Mouse (Mus musculus) kidney, adult 9 months (tissue): Measurements from ENCODE around the gene Kirrel2.
A peak's percentile ranks its signal among the peaks of the same experiment; 100 is the strongest.
"Not testable (repeated sequence)": the region's sequence is repeated elsewhere in the genome, so short reads cannot be mapped to it uniquely, and the experiment has no call there.

ENCODE experiments used
- DNase-seq: peaks from one replicate; pipeline ENCODE4 v3.0.0; 2022

The Kirrel2 gene

GRCm38 (mm10) chr7:30457629-30458330, at the start of gene Kirrel2, which contains the start of gene Nphs1:
Gene Kirrel2, minus strand, starts transcription at chr7:30457690.
Gene Nphs1, plus strand, starts transcription at chr7:30458315.
- no peak for DNase-seq

GRCm38 (mm10) chr7:30501159-30501558, 43.7 kb upstream of the Kirrel2 start:
- DNase-seq, result not testable (repeated sequence)

DNA sequence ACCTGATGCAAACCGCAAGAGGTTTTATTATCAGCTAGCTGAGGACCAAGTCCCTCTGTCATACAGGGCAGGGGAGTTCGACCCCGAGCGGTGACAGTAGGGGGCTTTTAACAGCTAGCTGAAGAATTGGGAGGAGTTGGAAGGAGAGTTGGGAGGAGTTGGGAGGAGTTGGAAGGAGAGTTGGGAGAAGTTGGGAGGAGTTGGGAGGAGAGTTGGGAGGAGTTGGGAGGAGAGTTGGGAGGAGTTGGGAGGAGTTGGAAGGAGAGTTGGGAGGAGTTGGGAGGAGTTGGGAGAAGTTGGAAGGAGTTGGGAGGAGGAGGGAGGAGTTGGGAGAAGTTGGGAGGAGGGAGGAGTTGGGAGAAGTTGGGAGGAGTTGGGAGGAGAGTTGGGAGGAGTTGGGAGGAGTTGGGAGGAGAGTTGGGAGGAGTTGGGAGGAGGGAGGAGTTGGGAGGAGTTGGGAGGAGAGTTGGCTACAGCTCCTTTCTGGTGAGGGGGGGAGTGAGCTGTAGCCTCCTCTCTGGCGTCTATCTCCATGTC, 38.1 kb upstream of the Kirrel2 start:
- peak; percentile 54 for DNase-seq

DNA sequence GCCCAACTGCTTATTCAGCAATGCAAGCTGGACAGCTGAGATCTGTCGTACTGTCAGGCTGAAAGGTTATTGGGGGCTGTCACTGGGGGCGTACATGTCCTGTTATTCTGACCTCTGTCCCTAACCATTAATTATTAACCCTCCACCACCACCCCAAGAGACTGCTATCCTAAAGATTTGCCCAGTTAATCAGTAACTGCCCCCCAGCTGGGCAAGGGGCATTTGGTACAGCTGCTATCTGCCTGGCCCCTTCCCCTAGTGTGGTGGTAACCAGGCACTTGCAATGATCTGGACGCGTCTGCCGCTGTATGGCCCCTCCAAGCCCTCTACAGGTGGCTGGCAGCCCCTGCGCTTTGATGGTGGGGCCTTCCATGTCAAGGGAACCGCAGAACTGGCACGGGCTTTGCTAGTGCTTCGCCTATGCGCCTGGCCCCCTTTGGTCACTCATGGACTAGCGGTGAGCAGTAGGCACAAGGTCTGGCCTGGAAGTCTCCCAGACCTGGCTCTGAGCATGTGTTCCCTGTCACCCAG, 36.0 kb upstream of the Kirrel2 start, which contains the start of gene Prodh2:
Gene Prodh2 (plus strand): TSS at position 222 of the 531 bp plus-strand sequence.
- peak; percentile 87 for DNase-seq

GRCm38 (mm10) chr7:30492765-30493164, 35.3 kb upstream of the Kirrel2 start:
- peak; percentile 87 for DNase-seq

DNA sequence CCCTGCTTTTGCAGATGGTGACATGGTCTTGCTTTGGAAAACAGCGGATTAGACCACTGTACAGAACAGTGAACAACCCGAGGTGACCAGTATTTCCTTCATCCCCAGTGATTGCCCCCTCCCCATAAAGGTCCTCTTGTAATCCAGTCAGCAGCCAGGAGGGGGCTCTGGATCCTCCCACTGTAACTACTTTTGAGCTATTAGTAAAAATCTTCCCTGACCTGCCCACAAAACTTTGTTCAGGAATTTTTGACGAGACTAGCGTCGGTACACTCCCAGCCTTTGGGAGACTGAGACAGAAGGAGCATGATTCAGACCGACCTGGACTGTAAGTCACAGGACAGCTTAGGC, 33.4 kb upstream of the Kirrel2 start:
- DNase-seq, result no peak

DNA sequence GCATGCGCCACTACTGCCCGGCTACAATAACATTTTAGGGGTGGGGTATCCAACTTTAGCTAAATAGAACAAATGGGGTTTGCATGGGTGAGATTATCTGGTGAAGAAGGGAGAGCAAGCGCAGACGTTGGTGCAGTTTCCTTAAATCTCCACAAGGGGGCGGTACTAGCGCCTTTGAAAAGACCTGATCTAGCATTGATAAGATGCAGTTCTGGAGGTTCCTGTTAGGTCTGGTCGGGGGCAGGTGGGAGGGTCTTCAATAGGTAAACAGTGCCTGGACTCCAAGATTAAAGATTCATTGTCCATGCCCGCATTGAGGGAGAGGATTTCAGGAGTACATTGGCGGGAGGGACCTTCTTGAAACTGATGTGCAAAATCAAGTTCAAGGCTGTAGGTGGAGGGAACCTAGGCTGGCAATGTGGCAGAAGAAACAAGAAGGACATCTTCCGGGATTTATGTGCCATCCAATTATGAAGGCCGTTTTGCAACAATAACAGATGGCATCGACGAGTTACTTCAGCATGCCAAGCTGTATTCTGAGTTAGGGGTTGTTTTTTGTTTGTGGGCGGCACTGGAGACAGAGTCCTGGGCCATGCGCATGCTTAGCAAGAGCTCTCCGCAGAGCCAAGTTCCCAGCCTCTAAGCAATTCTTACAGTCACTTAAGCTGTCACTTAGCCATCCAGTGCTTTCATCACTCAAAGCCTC, 32.9 kb upstream of the Kirrel2 start:
- peak; percentile 46 for DNase-seq

- DNase-seq, result no peak
Measured at GRCm38 (mm10) chr7:30484250-30484649, 26.8 kb upstream of the Kirrel2 start.

DNA sequence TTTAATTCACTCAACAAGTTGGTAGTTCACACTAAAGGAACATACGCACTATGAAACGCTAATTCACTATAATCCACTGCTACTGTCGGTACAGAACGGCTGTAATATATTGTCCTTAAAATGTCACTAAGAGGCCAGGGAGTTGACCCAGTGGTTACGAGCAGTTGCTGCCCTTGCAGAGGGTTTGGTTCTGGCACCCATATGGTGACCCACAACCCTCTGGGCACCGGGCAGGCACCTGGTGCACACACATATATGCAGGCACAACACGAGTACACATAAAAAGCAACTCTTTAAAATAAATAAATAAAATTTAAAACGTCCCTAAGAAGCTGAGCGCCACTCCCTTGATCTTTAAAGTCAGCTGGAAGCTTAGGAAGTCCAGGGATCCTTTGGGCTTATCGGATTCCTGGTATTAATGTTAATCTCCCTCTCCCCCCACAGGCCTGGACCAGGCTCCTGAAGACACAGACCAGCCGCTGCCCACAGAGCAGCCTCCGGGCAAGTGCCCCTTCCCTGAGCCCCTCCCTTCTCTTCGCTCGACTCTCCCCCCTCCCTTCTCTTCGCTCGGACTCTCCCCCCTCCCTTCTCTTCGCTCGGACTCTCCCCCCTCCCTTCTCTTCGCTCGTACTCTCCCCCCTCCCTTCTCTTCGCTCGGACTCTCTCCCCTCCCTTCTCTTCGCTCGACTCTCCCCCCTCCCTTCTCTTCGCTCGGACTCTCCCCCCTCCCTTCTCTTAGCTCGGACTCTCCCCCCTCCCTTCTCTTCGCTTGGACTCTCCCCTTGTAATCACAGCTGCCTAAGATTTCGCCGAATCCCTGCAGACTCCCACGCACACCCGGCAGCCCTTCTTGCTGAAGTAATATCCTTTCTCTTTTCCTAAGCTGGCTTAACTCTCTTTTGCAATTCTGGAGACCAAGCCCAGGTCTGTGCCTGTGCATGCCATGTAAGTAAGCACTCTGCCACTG, 20.2 kb upstream of the Kirrel2 start:
- no peak for DNase-seq

DNA sequence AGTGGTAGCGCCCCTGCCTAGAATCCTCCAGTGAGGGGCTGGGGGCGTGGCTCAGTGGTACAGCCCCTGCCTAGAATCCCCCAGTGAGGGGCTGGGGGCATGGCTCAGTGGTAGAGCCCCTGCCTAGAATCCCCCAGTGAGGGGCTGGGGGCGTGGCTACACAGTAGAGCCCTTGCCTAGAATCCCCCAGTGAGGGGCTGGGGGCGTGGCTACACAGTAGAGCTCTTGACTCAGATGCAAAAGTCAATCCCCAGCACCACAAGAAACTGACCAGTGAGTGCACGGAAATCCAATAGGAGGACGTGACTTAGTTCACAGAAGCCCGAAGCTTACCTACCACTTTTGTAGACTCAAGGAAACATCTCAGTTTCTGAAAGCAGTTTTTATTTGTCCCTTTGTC, 18.6 kb upstream of the Kirrel2 start:
- not testable (repeated sequence) for DNase-seq

GRCm38 (mm10) chr7:30474999-30475398, 17.5 kb upstream of the Kirrel2 start:
- no peak for DNase-seq

DNA sequence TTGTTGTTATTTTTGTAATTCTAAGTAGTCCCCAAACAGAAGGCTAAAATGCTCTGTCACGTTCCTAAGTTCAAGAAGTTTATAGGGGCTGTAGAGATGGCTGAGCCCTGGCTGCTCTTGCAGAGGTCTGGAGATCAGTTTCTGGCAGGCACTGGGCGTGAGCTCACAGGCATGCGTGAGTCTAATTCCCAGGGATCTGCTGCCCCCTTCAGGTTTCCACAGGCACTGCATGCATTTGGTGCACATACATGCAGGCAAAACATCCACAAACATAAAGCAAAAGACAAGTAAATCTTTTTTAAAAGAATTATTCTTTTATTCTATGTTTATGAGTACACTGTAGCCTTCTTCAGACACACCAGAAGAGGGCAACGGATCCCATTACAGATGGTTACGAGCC, 14.9 kb upstream of the Kirrel2 start:
- peak; percentile 42 for DNase-seq

GRCm38 (mm10) chr7:30464816-30465300, 7.4 kb upstream of the Kirrel2 start:
- no peak for DNase-seq

- DNase-seq, result no peak
Measured at GRCm38 (mm10) chr7:30463996-30464395, 6.5 kb upstream of the Kirrel2 start.

- DNase-seq, result no peak
Measured at GRCm38 (mm10) chr7:30463568-30463967, 6.1 kb upstream of the Kirrel2 start.

DNA sequence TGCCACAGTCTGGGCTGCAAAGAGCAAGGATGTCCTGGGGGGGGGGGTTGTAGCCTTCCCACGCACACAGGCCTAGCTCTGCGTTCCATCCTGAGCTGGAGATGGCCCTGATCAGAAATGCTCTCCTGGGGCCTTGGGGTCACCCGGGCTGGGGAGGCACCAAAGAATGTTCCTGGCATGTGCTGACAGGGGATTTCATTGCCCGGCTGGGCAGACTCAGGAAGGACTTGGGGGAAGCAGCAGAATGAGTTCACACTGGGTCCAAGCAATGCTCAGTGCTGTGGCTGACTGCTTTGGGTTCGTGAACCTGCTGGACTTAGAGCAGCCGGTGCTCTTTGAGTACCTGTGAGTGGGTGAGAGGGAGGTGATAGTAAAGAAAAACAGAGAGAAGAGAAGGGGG, 2.0 kb upstream of the Kirrel2 start:
- DNase-seq, result no peak

DNA sequence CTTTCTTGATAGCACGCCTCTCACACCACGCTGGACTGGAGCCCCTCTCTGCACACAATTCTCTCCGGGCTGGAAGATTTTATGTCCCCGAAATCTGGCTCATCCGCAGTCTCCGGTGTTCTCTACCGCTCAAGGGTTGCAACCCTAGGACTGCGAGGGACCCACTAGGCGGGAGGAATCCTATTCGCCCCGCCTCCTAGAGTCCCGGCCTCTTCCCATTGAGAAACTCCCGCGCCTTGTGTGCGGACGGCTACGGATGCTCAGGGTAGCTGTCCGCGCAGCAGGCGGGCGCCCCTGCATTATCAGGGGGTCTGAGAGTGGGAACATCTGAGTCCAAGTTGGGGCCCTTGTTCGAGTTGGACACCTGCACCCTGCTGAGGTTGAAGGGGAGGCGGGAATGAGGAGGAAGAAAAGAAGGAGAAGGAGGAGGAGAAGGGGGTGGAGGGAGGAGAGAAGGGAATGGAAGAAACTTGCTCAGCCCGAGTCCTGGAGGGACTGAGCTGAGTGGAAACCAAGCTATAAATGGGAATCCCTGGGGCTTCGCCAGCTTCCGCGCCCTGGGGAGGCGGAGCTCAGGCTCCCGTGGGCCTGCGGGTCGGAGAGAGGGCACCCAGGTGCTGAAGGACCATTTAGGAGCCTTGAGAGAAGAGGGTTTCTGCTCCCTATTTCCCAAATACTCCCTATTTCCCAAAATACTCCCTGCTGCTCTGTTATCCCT, 420 bp downstream of the Kirrel2 start:
- DNase-seq, result no peak

DNA sequence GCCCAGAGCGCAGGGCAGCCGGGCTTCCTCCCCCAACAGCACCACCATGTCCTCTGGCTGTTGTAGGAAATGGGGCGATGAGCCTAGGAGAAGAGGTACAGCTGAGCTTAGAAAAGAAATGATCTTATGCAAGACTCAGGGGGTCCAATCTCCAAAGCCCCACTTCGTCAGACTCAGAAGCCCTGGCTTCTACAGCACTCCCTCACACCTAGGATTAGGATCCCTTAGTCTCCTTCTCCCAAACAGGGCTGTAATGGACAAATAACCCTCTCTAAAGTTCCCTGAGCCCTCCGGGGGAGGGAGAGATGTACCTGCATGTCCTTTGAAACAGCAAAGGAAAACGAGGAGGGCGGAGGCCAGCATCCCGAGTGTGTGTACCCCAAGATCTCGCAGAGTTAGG, 1.0 kb downstream of the Kirrel2 start:
- no peak for DNase-seq

DNA sequence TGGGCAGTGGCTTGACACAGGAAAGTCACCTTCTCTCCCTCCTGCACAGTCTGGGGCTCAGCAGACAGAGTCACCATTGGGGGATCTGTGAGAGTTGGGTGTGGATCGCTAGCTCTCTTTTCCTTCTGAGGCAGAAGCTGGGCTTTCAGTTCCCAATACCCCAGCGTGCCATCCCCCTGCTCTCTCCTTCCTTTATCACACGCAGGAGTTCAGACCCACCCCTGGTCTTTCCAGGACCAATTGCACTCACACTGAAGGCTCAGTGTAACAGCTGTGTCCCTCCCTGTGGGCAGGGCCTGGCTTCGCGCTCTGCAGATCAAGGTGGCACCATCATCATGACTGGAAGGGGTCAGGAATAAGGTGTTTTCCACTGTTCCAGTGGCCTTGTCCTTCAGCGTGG, 3.2 kb downstream of the Kirrel2 start:
- no peak for DNase-seq

- peak; percentile 63 for DNase-seq
Measured at GRCm38 (mm10) chr7:30453766-30454165, 3.7 kb downstream of the Kirrel2 start.

- no peak for DNase-seq
Measured at GRCm38 (mm10) chr7:30453327-30453726, 4.2 kb downstream of the Kirrel2 start.

DNA sequence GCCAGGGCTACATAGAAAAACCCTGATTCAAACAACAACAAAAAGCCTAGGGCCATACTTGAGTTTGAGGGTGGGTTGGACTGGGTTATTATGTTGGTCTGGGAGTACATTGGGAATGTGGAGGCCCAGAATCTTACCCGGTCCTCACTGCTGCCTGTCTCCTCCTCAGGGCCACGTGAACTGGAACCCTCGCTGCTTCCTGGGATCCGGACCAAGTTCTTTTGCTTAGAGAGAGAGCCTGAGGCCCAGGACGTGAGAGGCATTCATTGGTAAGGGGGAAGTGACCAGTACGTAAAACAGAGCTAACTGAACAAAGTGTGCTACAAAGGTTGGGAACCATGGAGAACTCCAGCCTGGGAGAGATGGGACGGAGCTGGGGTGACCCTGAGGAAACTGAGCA, 7.2 kb downstream of the Kirrel2 start:
- DNase-seq, result no peak
